Mouse (Mus musculus) hindbrain, embryonic 13.5 days (tissue): ENCODE measurements at regions not wholly inside any gene's neighbourhood (a gene's known extent, or its start where the extent isn't known, plus 50 kb on each side); places are given as distances from the start of the nearest gene placed in this dataset.

Experiments
- ATAC-seq: fragments of 200-750 bp; cut with Nextera tagmentation; 2 replicates; pipeline ENCODE4 v1.8.0; 2017; ENCODE audit warnings: moderate TSS enrichment; ENCODE audit not compliant: low FRiP score
- H3K27ac ChIP-seq: fragments of 300-500 bp; sonication (generic); 2 replicates; pipeline ENCODE4 v1.5.1; 2015; ENCODE audit warnings: inconsistent platforms, mild to moderate bottlenecking, moderate library complexity
- H3K27me3 ChIP-seq: fragments of 300-500 bp; sonication (generic); 2 replicates; pipeline ENCODE4 v1.6.1; 2015; ENCODE audit warnings: mild to moderate bottlenecking, inconsistent platforms
- H3K36me3 ChIP-seq: fragments of 300-500 bp; sonication (generic); 2 replicates; pipeline ENCODE4 v1.6.1; 2015; ENCODE audit warnings: mild to moderate bottlenecking, inconsistent platforms
- H3K4me1 ChIP-seq: fragments of 300-500 bp; sonication (generic); replicated peaks from 2 replicates; pipeline ENCODE4 v1.6.1; 2015; ENCODE audit warnings: inconsistent platforms
- H3K4me2 ChIP-seq: fragments of 300-500 bp; sonication (generic); 2 replicates; pipeline ENCODE4 v1.6.1; 2015; ENCODE audit warnings: inconsistent platforms, mild to moderate bottlenecking, moderate library complexity
- H3K4me3 ChIP-seq: fragments of 300-500 bp; sonication (generic); 2 replicates; pipeline ENCODE4 v1.5.1; 2015; ENCODE audit warnings: mild to moderate bottlenecking, inconsistent platforms
- H3K9ac ChIP-seq: fragments of 300-500 bp; sonication (generic); 2 replicates; pipeline ENCODE4 v1.6.1; 2015; ENCODE audit warnings: mild to moderate bottlenecking, inconsistent platforms
- H3K9me3 ChIP-seq: fragments of 300-500 bp; sonication (generic); 2 replicates; pipeline ENCODE4 v1.6.1; 2016; ENCODE audit warnings: inconsistent platforms
- WGBS: fragments of 180-500 bp; shearing (Covaris S2); methylation state at CpG from one replicate; pipeline ENCODE4 v1.1.7; 2015; 5-methylcytosine and 5-hydroxymethylcytosine counted together

- Histone ChIP-seq H3K4me3 (no peak overlapping the region), H3K27me3 (no peaks in the 10 kb centered on the region), H3K9me3 (no peaks in the 10 kb centered on the region), H3K36me3 (no peaks in the 10 kb centered on the region), H3K4me1 (no peaks in the 10 kb centered on the region), H3K27ac (no peak overlapping the region), H3K9ac (no peak overlapping the region), H3K4me2 (no peak overlapping the region)
- 94% methylated on average over 7 of the region's 7 CpGs for WGBS
- ATAC-seq: no peak
Observed at GRCm38 (mm10) chr13:117152655-117153054, 55.7 kb upstream of the Emb start.

- no peak overlapping the region for H3K9ac ChIP-seq
- H3K36me3 ChIP-seq: no peaks in the 10 kb centered on the region
- no peaks in the 10 kb centered on the region for H3K9me3 ChIP-seq
- no peak for ATAC-seq
- H3K27me3 ChIP-seq: no peaks in the 10 kb centered on the region
- no peak overlapping the region for H3K4me2 ChIP-seq
- WGBS: 85% methylated on average over 6 of the region's 6 CpGs
- H3K4me3 ChIP-seq: no peak overlapping the region
- H3K27ac ChIP-seq: no peak overlapping the region
- H3K4me1 ChIP-seq: no peaks in the 10 kb centered on the region
Observed at GRCm38 (mm10) chr13:117143828-117144227, 64.5 kb upstream of the Emb start.

GRCm38 (mm10) chr13:117143255-117143654 lies 65.1 kb upstream of the Emb start:
- H3K27me3 ChIP-seq: no peaks in the 10 kb centered on the region
- H3K4me1 ChIP-seq: no peaks in the 10 kb centered on the region
- 85% methylated on average over 4 of the region's 4 CpGs for whole genome bisulfite sequencing
- no peak overlapping the region for H3K27ac ChIP-seq
- no peak overlapping the region for H3K4me3 ChIP-seq
- no peak for ATAC-seq
- H3K4me2 ChIP-seq: no peak overlapping the region
- no peaks in the 10 kb centered on the region for H3K9me3 ChIP-seq
- H3K9ac ChIP-seq: no peak overlapping the region
- H3K36me3 ChIP-seq: no peaks in the 10 kb centered on the region

- Histone ChIP-seq H3K9me3 (no peaks in the 10 kb centered on the region), H3K4me1 (no peaks in the 10 kb centered on the region), H3K27me3 (no peaks in the 10 kb centered on the region), H3K4me2 (no peak overlapping the region), H3K27ac (no peak overlapping the region), H3K4me3 (no peak overlapping the region), H3K9ac (no peak overlapping the region), H3K36me3 (no peaks in the 10 kb centered on the region)
- no peak for ATAC-seq
- 91% methylated on average over 3 of the region's 3 CpGs for WGBS
Observed at GRCm38 (mm10) chr13:117134352-117134751, 74.0 kb upstream of the Emb start.

- Histone ChIP-seq H3K9me3 (no peaks in the 10 kb centered on the region), H3K4me3 (no peak overlapping the region), H3K9ac (no peak overlapping the region), H3K4me2 (no peak overlapping the region), H3K4me1 (no peaks in the 10 kb centered on the region), H3K36me3 (no peaks in the 10 kb centered on the region), H3K27me3 (no peaks in the 10 kb centered on the region), H3K27ac (no peak overlapping the region)
- WGBS: 78% methylated on average over 1 of the region's 1 CpGs
- no peak for ATAC-seq
Observed at GRCm38 (mm10) chr13:117132123-117132522, 76.2 kb upstream of the Emb start.

- H3K27me3 ChIP-seq: no peaks in the 10 kb centered on the region
- H3K9ac ChIP-seq: no peak overlapping the region
- no peaks in the 10 kb centered on the region for H3K9me3 ChIP-seq
- H3K36me3 ChIP-seq: no peaks in the 10 kb centered on the region
- no peak overlapping the region for H3K4me2 ChIP-seq
- 91% methylated on average over 12 of the region's 12 CpGs for WGBS
- no peak overlapping the region for H3K27ac ChIP-seq
- no peak overlapping the region for H3K4me3 ChIP-seq
- no peaks in the 10 kb centered on the region for H3K4me1 ChIP-seq
- no peak for ATAC-seq
Observed at GRCm38 (mm10) chr13:117127813-117128549, 80.4 kb upstream of the Emb start.

GRCm38 (mm10) chr13:117127116-117127728 lies 81.1 kb upstream of the Emb start:
- H3K9ac ChIP-seq: no peak overlapping the region

GRCm38 (mm10) chr13:117119636-117120035 lies 88.7 kb upstream of the Emb start:
- no peak overlapping the region for H3K9ac ChIP-seq
- ATAC-seq: peak; percentile 70
- H3K27me3 ChIP-seq: no peaks in the 10 kb centered on the region
- peak overlapping the region; percentile 40; the same call in 1 of the 2 replicates for H3K27ac ChIP-seq
- no peaks in the 10 kb centered on the region for H3K36me3 ChIP-seq
- no peak overlapping the region for H3K4me3 ChIP-seq
- WGBS: 46% methylated on average over 4 of the region's 4 CpGs
- H3K9me3 ChIP-seq: no peaks in the 10 kb centered on the region
- H3K4me1 ChIP-seq: peaks cover 7% of the 10 kb centered on the region
- no peak overlapping the region for H3K4me2 ChIP-seq

More at GRCm38 (mm10) chr13:117127116-117127728, 81.1 kb upstream of the Emb start:
- H3K36me3 ChIP-seq: no peaks in the 10 kb centered on the region
- H3K9me3 ChIP-seq: no peaks in the 10 kb centered on the region
- no peak overlapping the region for H3K4me2 ChIP-seq
- WGBS: 89% methylated on average over 10 of the region's 10 CpGs
- no peak overlapping the region for H3K27ac ChIP-seq
- H3K27me3 ChIP-seq: no peaks in the 10 kb centered on the region
- no peak for ATAC-seq
- H3K4me1 ChIP-seq: no peaks in the 10 kb centered on the region
- no peak overlapping the region for H3K4me3 ChIP-seq

GRCm38 (mm10) chr13:117114797-117115196 lies 89.5 kb upstream of the Parp8 start:
- ATAC-seq: no peak
- Histone ChIP-seq H3K9ac (no peak overlapping the region), H3K4me2 (no peak overlapping the region), H3K27ac (no peak overlapping the region), H3K9me3 (no peaks in the 10 kb centered on the region), H3K4me3 (no peak overlapping the region), H3K27me3 (no peaks in the 10 kb centered on the region), H3K4me1 (peaks cover 7% of the 10 kb centered on the region), H3K36me3 (no peaks in the 10 kb centered on the region)
- WGBS: 91% methylated on average over 5 of the region's 5 CpGs

- Histone ChIP-seq H3K4me1 (no peaks in the 10 kb centered on the region), H3K36me3 (no peaks in the 10 kb centered on the region), H3K4me3 (no peak overlapping the region), H3K9ac (no peak overlapping the region), H3K27me3 (no peaks in the 10 kb centered on the region), H3K9me3 (no peaks in the 10 kb centered on the region), H3K4me2 (no peak overlapping the region), H3K27ac (no peak overlapping the region)
- ATAC-seq: no peak
- 96% methylated on average over 1 of the region's 1 CpGs for WGBS
Observed at GRCm38 (mm10) chr13:117112424-117112823, 87.1 kb upstream of the Parp8 start.

GRCm38 (mm10) chr13:117105151-117105660 lies 79.9 kb upstream of the Parp8 start:
- Histone ChIP-seq H3K4me2 (no peak overlapping the region), H3K9me3 (no peaks in the 10 kb centered on the region), H3K9ac (no peak overlapping the region), H3K36me3 (no peaks in the 10 kb centered on the region), H3K27me3 (no peaks in the 10 kb centered on the region), H3K4me3 (no peak overlapping the region), H3K27ac (no peak overlapping the region), H3K4me1 (no peaks in the 10 kb centered on the region)
- no peak for ATAC-seq
- 72% methylated on average over 1 of the region's 1 CpGs for WGBS

- H3K27ac ChIP-seq: no peak overlapping the region
- ATAC-seq: no peak
- H3K4me1 ChIP-seq: no peaks in the 10 kb centered on the region
- H3K9ac ChIP-seq: no peak overlapping the region
- no peak overlapping the region for H3K4me3 ChIP-seq
- H3K27me3 ChIP-seq: no peaks in the 10 kb centered on the region
- H3K4me2 ChIP-seq: no peak overlapping the region
- H3K9me3 ChIP-seq: no peaks in the 10 kb centered on the region
- 82% methylated on average over 1 of the region's 1 CpGs for WGBS
- H3K36me3 ChIP-seq: no peaks in the 10 kb centered on the region
Observed at GRCm38 (mm10) chr13:117094773-117095172, 69.4 kb upstream of the Parp8 start.

GRCm38 (mm10) chr13:117088629-117089028 lies 63.3 kb upstream of the Parp8 start:
- no peak overlapping the region for H3K9ac ChIP-seq
- H3K4me3 ChIP-seq: no peak overlapping the region
- no peaks in the 10 kb centered on the region for H3K4me1 ChIP-seq
- H3K9me3 ChIP-seq: no peaks in the 10 kb centered on the region
- no peaks in the 10 kb centered on the region for H3K36me3 ChIP-seq
- H3K27ac ChIP-seq: no peak overlapping the region
- H3K4me2 ChIP-seq: no peak overlapping the region
- H3K27me3 ChIP-seq: no peaks in the 10 kb centered on the region
- WGBS: 61% methylated on average over 3 of the region's 3 CpGs
- no peak for ATAC-seq
